Mouse (Mus musculus) MEL (cell line): ENCODE measurements around the gene Hdac1. TPM values are rescaled to one million over a fixed set of nuclear protein-coding genes. Genes with fewer than 3 reads are reported as not detected.

Experiments used
- DNase-seq: peaks from one replicate; pipeline ENCODE4 v3.0.0; 2011; ENCODE audit warnings: low read depth, low spot score
- H3K27ac ChIP-seq: 2 replicates; pipeline ENCODE4 v1.5.1; 2012; ENCODE audit warnings: low read depth, mild to moderate bottlenecking, control low read depth, low read length, moderate library complexity; ENCODE audit not compliant: control insufficient read depth
- H3K27me3 ChIP-seq, 2 experiments: fragments of 150-350 bp in 1 of 2; sonication (generic) in 1 of 2; 2 replicates each; pipeline ENCODE4 v1.6.1; 2012; ENCODE audit warnings: low read length in 2 of 2, mild to moderate bottlenecking in 2 of 2, improper control_type of control experiment in 1 of 2, moderate library complexity in 1 of 2; ENCODE audit not compliant: insufficient read depth in 2 of 2, control insufficient read depth in 1 of 2
- H3K36me3 ChIP-seq, 2 experiments: 2 replicates each; pipeline ENCODE4 v1.6.1; 2012 to 2014; ENCODE audit warnings: low read length in 2 of 2, improper control_type of control experiment in 1 of 2, inconsistent platforms in 1 of 2, mild to moderate bottlenecking in 1 of 2; ENCODE audit not compliant: insufficient read depth in 2 of 2, control insufficient read depth in 1 of 2
- H3K4me1 ChIP-seq, 2 experiments: fragments of 150-350 bp in 1 of 2; sonication (generic) in 1 of 2; 2 replicates each; pipeline ENCODE4 v1.6.1; 2012; ENCODE audit warnings: low read length in 2 of 2, improper control_type of control experiment in 1 of 2, mild to moderate bottlenecking in 1 of 2; ENCODE audit not compliant: insufficient read depth in 2 of 2, control insufficient read depth in 1 of 2
- H3K4me3 ChIP-seq, 2 experiments: fragments of 150-350 bp in 1 of 2; sonication (generic) in 1 of 2; 2 replicates each; pipeline ENCODE4 v1.5.1; 2012; ENCODE audit warnings: low read depth in 2 of 2, low read length in 2 of 2, mild to moderate bottlenecking in 2 of 2, moderate library complexity in 2 of 2, control low read depth in 1 of 2, improper control_type of control experiment in 1 of 2; ENCODE audit not compliant: control insufficient read depth in 1 of 2, insufficient read depth in 1 of 2
- H3K79me2 ChIP-seq: 2 replicates; pipeline ENCODE4 v1.6.1; 2012; ENCODE audit warnings: mild to moderate bottlenecking, low read length, moderate library complexity; ENCODE audit not compliant: control insufficient read depth, poor library complexity, insufficient read depth
- H3K9ac ChIP-seq: 2 replicates; pipeline ENCODE4 v1.6.1; 2012; ENCODE audit warnings: low read depth, mild to moderate bottlenecking, control low read depth, low read length, moderate library complexity; ENCODE audit not compliant: control insufficient read depth, poor library complexity, severe bottlenecking
- H3K9me3 ChIP-seq: fragments of 150-350 bp; sonication (generic); replicated peaks from 2 replicates; pipeline ENCODE4 v1.6.1; 2012; ENCODE audit warnings: mild to moderate bottlenecking, low read length, improper control_type of control experiment, moderate library complexity; ENCODE audit not compliant: insufficient read depth
- BHLHE40 ChIP-seq: IDR thresholded peaks from 2 replicates; pipeline ENCODE4 v1.6.1; 2012; ENCODE audit warnings: low read depth, mild to moderate bottlenecking, inconsistent platforms, low read length, improper control_type of control experiment, borderline replicate concordance
- CHD1 ChIP-seq: IDR thresholded peaks from 2 replicates; pipeline ENCODE4 v1.6.1; 2012; ENCODE audit warnings: low read depth, mild to moderate bottlenecking, inconsistent platforms, low read length, improper control_type of control experiment
- CHD2 ChIP-seq: IDR thresholded peaks from 2 replicates; pipeline ENCODE4 v1.6.1; 2011; ENCODE audit warnings: low read length, improper control_type of control experiment
- CTCF ChIP-seq, 3 experiments: IDR thresholded peaks in 2 of 3; conservative IDR thresholded peaks in 1 of 3; 2 replicates each; pipeline ENCODE4 v1.5.1; 2011 to 2012; ENCODE audit warnings: low read length in 3 of 3, low read depth in 2 of 3, mild to moderate bottlenecking in 2 of 3, improper control_type of control experiment in 1 of 3, inconsistent platforms in 1 of 3, mixed read lengths in 1 of 3, moderate library complexity in 1 of 3; ENCODE audit not compliant: control insufficient read depth in 1 of 3, insufficient read depth in 1 of 3, poor library complexity in 1 of 3, severe bottlenecking in 1 of 3
- E2F4 ChIP-seq: IDR thresholded peaks from 2 replicates; pipeline ENCODE4 v1.6.1; 2011; ENCODE audit warnings: low read depth, low read length, improper control_type of control experiment, borderline replicate concordance
- ELF1 ChIP-seq: IDR thresholded peaks from 2 replicates; pipeline ENCODE4 v1.6.1; 2014; ENCODE audit warnings: low read depth, mild to moderate bottlenecking, inconsistent platforms, low read length, improper control_type of control experiment, moderate library complexity
- ETS1 ChIP-seq: IDR thresholded peaks from 2 replicates; pipeline ENCODE4 v1.6.1; 2012; ENCODE audit warnings: low read depth, mild to moderate bottlenecking, inconsistent platforms, low read length, improper control_type of control experiment, moderate library complexity
- HCFC1 ChIP-seq: IDR thresholded peaks from 2 replicates; pipeline ENCODE4 v1.6.1; 2012; ENCODE audit warnings: low read depth, mild to moderate bottlenecking, inconsistent platforms, low read length, improper control_type of control experiment, moderate library complexity
- JUND ChIP-seq: IDR thresholded peaks from 2 replicates; pipeline ENCODE4 v1.6.1; 2011; ENCODE audit warnings: low read depth, mild to moderate bottlenecking, improper control_type of control experiment, low read length
- MAFK ChIP-seq: IDR thresholded peaks from 2 replicates; pipeline ENCODE4 v1.6.1; 2011; ENCODE audit warnings: low read depth, mild to moderate bottlenecking, low read length, improper control_type of control experiment, borderline replicate concordance
- MXI1 ChIP-seq: IDR thresholded peaks from 2 replicates; pipeline ENCODE4 v1.6.1; 2011; ENCODE audit warnings: mild to moderate bottlenecking, low read depth, low read length, improper control_type of control experiment
- MYB ChIP-seq: IDR thresholded peaks from 2 replicates; pipeline ENCODE4 v1.6.1; 2011; ENCODE audit warnings: mild to moderate bottlenecking, low read depth, low read length, improper control_type of control experiment
- NELFE ChIP-seq: IDR thresholded peaks from 2 replicates; pipeline ENCODE4 v1.6.1; 2011; ENCODE audit warnings: low read depth, low read length, improper control_type of control experiment
- NRF1 ChIP-seq: IDR thresholded peaks from 2 replicates; pipeline ENCODE4 v1.6.1; 2014; ENCODE audit warnings: low read depth, mild to moderate bottlenecking, inconsistent platforms, low read length, improper control_type of control experiment, moderate library complexity; ENCODE audit not compliant: poor library complexity, insufficient read depth, severe bottlenecking
- POLR2A ChIP-seq, 2 experiments: IDR thresholded peaks; 2 replicates each; pipeline ENCODE4 v1.6.1; 2011 to 2012; ENCODE audit warnings: low read length in 2 of 2, mild to moderate bottlenecking in 2 of 2, control low read depth in 1 of 2, improper control_type of control experiment in 1 of 2, low read depth in 1 of 2, moderate library complexity in 1 of 2; ENCODE audit not compliant: control insufficient read depth in 1 of 2, insufficient read depth in 1 of 2, poor library complexity in 1 of 2
- POLR2AphosphoS2 ChIP-seq: IDR thresholded peaks from 2 replicates; pipeline ENCODE4 v1.6.1; 2011; ENCODE audit warnings: low read length, improper control_type of control experiment
- POLR2AphosphoS5 ChIP-seq: IDR thresholded peaks from 2 replicates; pipeline ENCODE4 v1.6.1; 2012; ENCODE audit warnings: low read depth, borderline replicate concordance, mild to moderate bottlenecking, inconsistent platforms, low read length, moderate library complexity, mixed read lengths
- RAD21 ChIP-seq: IDR thresholded peaks from 2 replicates; pipeline ENCODE4 v1.6.1; 2011; ENCODE audit warnings: mild to moderate bottlenecking, low read depth, low read length, improper control_type of control experiment
- SIN3A ChIP-seq: IDR thresholded peaks from 2 replicates; pipeline ENCODE4 v1.6.1; 2012; ENCODE audit warnings: low read length, improper control_type of control experiment, inconsistent platforms
- SMC3 ChIP-seq: IDR thresholded peaks from 2 replicates; pipeline ENCODE4 v1.6.1; 2011; ENCODE audit warnings: low read depth, low read length, improper control_type of control experiment
- TBP ChIP-seq: IDR thresholded peaks from 2 replicates; pipeline ENCODE4 v1.8.0; 2011; ENCODE audit warnings: low read depth, low read length, improper control_type of control experiment
- TCF12 ChIP-seq: IDR thresholded peaks from 2 replicates; pipeline ENCODE4 v1.6.1; 2014; ENCODE audit warnings: low read depth, mild to moderate bottlenecking, inconsistent platforms, low read length, improper control_type of control experiment, moderate library complexity
- UBTF ChIP-seq: IDR thresholded peaks from 2 replicates; pipeline ENCODE4 v1.6.1; 2012; ENCODE audit warnings: low read depth, mild to moderate bottlenecking, inconsistent platforms, low read length, improper control_type of control experiment, moderate library complexity, borderline replicate concordance; ENCODE audit not compliant: insufficient read depth
- USF1 ChIP-seq: IDR thresholded peaks from 2 replicates; pipeline ENCODE4 v1.6.1; 2014; ENCODE audit warnings: low read depth, mild to moderate bottlenecking, inconsistent platforms, low read length, improper control_type of control experiment, moderate library complexity
- USF2 ChIP-seq, 2 experiments: IDR thresholded peaks; 2 replicates each; pipeline ENCODE4 v1.6.1; 2011 to 2012; ENCODE audit warnings: improper control_type of control experiment in 2 of 2, low read length in 2 of 2, borderline replicate concordance in 1 of 2, inconsistent platforms in 1 of 2, low read depth in 1 of 2, mild to moderate bottlenecking in 1 of 2; ENCODE audit not compliant: insufficient read depth in 1 of 2
- ZC3H11A ChIP-seq: IDR thresholded peaks from 2 replicates; pipeline ENCODE4 v1.6.1; 2012; ENCODE audit warnings: low read depth, mild to moderate bottlenecking, inconsistent platforms, low read length, improper control_type of control experiment
- ZMIZ1 ChIP-seq: IDR thresholded peaks from 2 replicates; pipeline ENCODE4 v1.6.1; 2012; ENCODE audit warnings: low read depth, mild to moderate bottlenecking, inconsistent platforms, low read length, improper control_type of control experiment, moderate library complexity
- polyA plus RNA-seq, 2 experiments: library from polyadenylated mRNA; stranded (reverse) in 1 of 2; unstranded in 1 of 2; fragments of >175 nt in 1 of 2; fragments of >200 nt in 1 of 2; gene quantifications; 2 replicates each; pipeline versions ENCODE4 v1.2.1 to v1.2.4; 2012; ENCODE audit warnings: low replicate concordance in 2 of 2, low read depth in 1 of 2; ENCODE audit not compliant: insufficient read length in 2 of 2, insufficient read depth in 1 of 2, missing spikeins in 1 of 2
- total RNA-seq: library from RNA; depleted of rRNA; stranded (reverse); fragments of 300-350 nt; gene quantifications from 2 replicates; pipeline ENCODE4 v1.2.3, GENCODE M21; 2012

Gene Hdac1
- total and polyA plus RNA-seq, 3 experiments = 38.9 to 185 (median 108) TPM

GRCm38 (mm10) chr4:129577688-129578087 lies 35.2 kb upstream of the Hdac1 start:
- H3K9ac ChIP-seq = no peak overlapping the region
- H3K36me3 ChIP-seq = peaks cover 0 to 6% of the 10 kb centered on the region in 2 experiments; a peak in 2 of 4 replicates
- H3K27ac ChIP-seq = no peak overlapping the region
- H3K4me3 ChIP-seq = no peak overlapping the region
- H3K9me3 ChIP-seq = no peaks in the 10 kb centered on the region
- TF ChIP-seq E2F4 (no peak), MYB (no peak), POLR2AphosphoS2 (no peak), POLR2A (IDR thresholded peaks at IDR 0.05; ENCODE audit: control insufficient read depth in 1 of 2, insufficient read depth in 1 of 2, low read depth in 1 of 2, low read length in 2 of 2, poor library complexity in 1 of 2) (no peak), ZC3H11A (no peak), BHLHE40 (no peak), USF2 (IDR thresholded peaks at IDR 0.05; ENCODE audit: borderline replicate concordance in 1 of 2, insufficient read depth in 1 of 2, low read depth in 1 of 2, low read length in 2 of 2) (no peak), SIN3A (no peak), RAD21 (no peak), NELFE (no peak), TBP (no peak), SMC3 (no peak), MAFK (no peak), JUND (no peak), NRF1 (no peak), UBTF (no peak), USF1 (no peak), HCFC1 (no peak), POLR2AphosphoS5 (no peak), CHD1 (no peak)
- TF ChIP-seq, all 39 proteins: peak for 0
- DNase-seq = no peak
- Histone ChIP-seq H3K27me3 (no peaks in the 10 kb centered on the region), H3K4me1 (peaks cover 0 to 23% of the 10 kb centered on the region in 2 experiments; a peak in 3 of 4 replicates), H3K79me2 (no peaks in the 10 kb centered on the region)

GRCm38 (mm10) chr4:129576863-129577491 lies 34.5 kb upstream of the Hdac1 start:
- TF ChIP-seq MXI1 (no peak), E2F4 (no peak), SIN3A (peak; percentile 43; the same call in 1 of the 2 replicates), SMC3 (peak; percentile 43), ZMIZ1 (no peak), ELF1 (no peak), RAD21 (peak; percentile 26), TCF12 (0 out of 2 replicates have a peak, but pooled peaks have one; percentile 32), CHD2 (no peak), TBP (no peak), CTCF (IDR thresholded peaks at IDR 0.05 in 2 of 3, conservative IDR thresholded peaks at IDR 0.05 in 1 of 3; ENCODE audit: control insufficient read depth in 1 of 3, insufficient read depth in 1 of 3, low read depth in 2 of 3, low read length in 3 of 3, poor library complexity in 1 of 3, severe bottlenecking in 1 of 3) (peak; percentile 62 to 79 (median 69)), USF1 (no peak), BHLHE40 (no peak), MAFK (no peak), USF2 (IDR thresholded peaks at IDR 0.05; ENCODE audit: borderline replicate concordance in 1 of 2, insufficient read depth in 1 of 2, low read depth in 1 of 2, low read length in 2 of 2) (no peak), HCFC1 (0 out of 2 replicates have a peak, but pooled peaks have one; percentile 21), ETS1 (no peak)
- peak; percentile 71 for DNase-seq
- Histone ChIP-seq H3K4me3 (peak overlapping the region; percentile 38 to 53), H3K27me3 (no peaks in the 10 kb centered on the region), H3K36me3 (peaks cover 0 to 6% of the 10 kb centered on the region in 2 experiments; a peak in 2 of 4 replicates), H3K27ac (no peak overlapping the region), H3K4me1 (peaks cover 0 to 20% of the 10 kb centered on the region in 2 experiments; a peak in 3 of 4 replicates), H3K9me3 (no peaks in the 10 kb centered on the region), H3K9ac (peak overlapping the region; percentile 33), H3K79me2 (no peaks in the 10 kb centered on the region)
